Mouse (Mus musculus): ENCODE data around the gene Foxp1. TPM values are rescaled to one million over a fixed set of nuclear protein-coding genes. Genes with fewer than 3 reads are reported as not detected.

The Foxp1 gene
- polyA plus RNA-seq, 2 experiments, result 7.9 to 10.6 TPM

- TF ChIP-seq EP300 (IDR thresholded peaks at IDR 0.05; ENCODE audit: low read depth) (no peak), CTCF (IDR thresholded peaks at IDR 0.05; ENCODE audit: low read depth) (no peak)
- DNase-seq (ENCODE audit: low read depth in 3 of 3, low spot score in 3 of 3), result no peak
- Histone ChIP-seq H3K4me2 (ENCODE audit: low read depth) (no peak overlapping the region), H3K4me3 (ENCODE audit: insufficient read depth in 1 of 2, low read depth in 2 of 2, low read length in 2 of 2) (no peak overlapping the region), H3K36me3 (replicated peaks; ENCODE audit: control insufficient read depth, insufficient read depth, low read depth) (no peaks in the 10 kb centered on the region), H3K9ac (replicated peaks) (no peak overlapping the region), H3K27ac (no peak overlapping the region), H3K4me1 (replicated peaks; ENCODE audit: control insufficient read depth in 2 of 2, insufficient read depth in 2 of 2, low read length in 1 of 2) (no peaks in the 10 kb centered on the region), H3K27me3 (ENCODE audit: control insufficient read depth, insufficient read depth, low read length) (no peaks in the 10 kb centered on the region), H3K9me3 (ENCODE audit: control insufficient read depth, low read length) (no peaks in the 10 kb centered on the region)
- 61% methylated on average over 3 of the region's 3 CpGs for WGBS (ENCODE audit: insufficient replicate concordance)
- no peak for ATAC-seq (ENCODE audit: insufficient read depth)
Measured at GRCm38 (mm10) chr6:99425044-99425443, 97.5 kb downstream of the Foxp1 start.

GRCm38 (mm10) chr6:99420666-99421065 lies 101.9 kb downstream of the Foxp1 start:
- ATAC-seq (ENCODE audit: insufficient read depth) (no peak), DNase-seq (ENCODE audit: low read depth in 3 of 3, low spot score in 3 of 3) (no peak)
- TF ChIP-seq EP300 (IDR thresholded peaks at IDR 0.05; ENCODE audit: low read depth) (no peak), CTCF (IDR thresholded peaks at IDR 0.05; ENCODE audit: low read depth) (no peak)
- 71% methylated on average over 8 of the region's 8 CpGs for WGBS (ENCODE audit: insufficient replicate concordance)
- no peaks in the 10 kb centered on the region for H3K4me1 ChIP-seq (replicated peaks; ENCODE audit: control insufficient read depth in 2 of 2, insufficient read depth in 2 of 2, low read length in 1 of 2)
- H3K36me3 ChIP-seq (replicated peaks; ENCODE audit: control insufficient read depth, insufficient read depth, low read depth), result no peaks in the 10 kb centered on the region
- no peak overlapping the region for H3K27ac ChIP-seq
- H3K4me3 ChIP-seq (ENCODE audit: insufficient read depth in 1 of 2, low read depth in 2 of 2, low read length in 2 of 2), result no peak overlapping the region
- H3K9ac ChIP-seq (replicated peaks), result no peak overlapping the region
- no peaks in the 10 kb centered on the region for H3K27me3 ChIP-seq (ENCODE audit: control insufficient read depth, insufficient read depth, low read length)
- no peaks in the 10 kb centered on the region for H3K9me3 ChIP-seq (ENCODE audit: control insufficient read depth, low read length)
- no peak overlapping the region for H3K4me2 ChIP-seq (ENCODE audit: low read depth)

GRCm38 (mm10) chr6:99412598-99412997 lies 109.9 kb downstream of the Foxp1 start:
- no peaks in the 10 kb centered on the region for H3K36me3 ChIP-seq (replicated peaks; ENCODE audit: control insufficient read depth, insufficient read depth, low read depth)
- no peaks in the 10 kb centered on the region; a peak in 1 of 4 replicates for H3K4me1 ChIP-seq (replicated peaks; ENCODE audit: control insufficient read depth in 2 of 2, insufficient read depth in 2 of 2, low read length in 1 of 2)
- TF ChIP-seq EP300 (IDR thresholded peaks at IDR 0.05; ENCODE audit: low read depth), result no peak
- no peak for TF ChIP-seq CTCF (IDR thresholded peaks at IDR 0.05; ENCODE audit: low read depth)
- no peaks in the 10 kb centered on the region for H3K27me3 ChIP-seq (ENCODE audit: control insufficient read depth, insufficient read depth, low read length)
- no peak overlapping the region for H3K4me3 ChIP-seq (ENCODE audit: insufficient read depth in 1 of 2, low read depth in 2 of 2, low read length in 2 of 2)
- 67% methylated on average over 6 of the region's 6 CpGs for WGBS (ENCODE audit: insufficient replicate concordance)
- no peak for ATAC-seq (ENCODE audit: insufficient read depth)
- H3K9me3 ChIP-seq (ENCODE audit: control insufficient read depth, low read length), result no peaks in the 10 kb centered on the region
- no peak overlapping the region for H3K9ac ChIP-seq (replicated peaks)
- DNase-seq (ENCODE audit: low read depth in 3 of 3, low spot score in 3 of 3), result no peak
- H3K4me2 ChIP-seq (ENCODE audit: low read depth), result no peak overlapping the region
- H3K27ac ChIP-seq, result no peak overlapping the region

- ATAC-seq (ENCODE audit: insufficient read depth), result no peak
- H3K9me3 ChIP-seq (ENCODE audit: control insufficient read depth, low read length), result no peaks in the 10 kb centered on the region
Measured at GRCm38 (mm10) chr6:99409602-99410001, 112.9 kb downstream of the Foxp1 start.

GRCm38 (mm10) chr6:99408880-99409279 lies 113.6 kb downstream of the Foxp1 start:
- no peak for ATAC-seq (ENCODE audit: insufficient read depth)
- no peak overlapping the region for H3K27ac ChIP-seq
- WGBS (ENCODE audit: insufficient replicate concordance), result 62% methylated on average over 4 of the region's 4 CpGs

More at GRCm38 (mm10) chr6:99409602-99410001, 112.9 kb downstream of the Foxp1 start:
- H3K4me2 ChIP-seq (ENCODE audit: low read depth), result no peak overlapping the region
- H3K4me3 ChIP-seq (ENCODE audit: insufficient read depth in 1 of 2, low read depth in 2 of 2, low read length in 2 of 2), result no peak overlapping the region
- H3K27ac ChIP-seq, result no peak overlapping the region
- H3K4me1 ChIP-seq (replicated peaks; ENCODE audit: control insufficient read depth in 2 of 2, insufficient read depth in 2 of 2, low read length in 1 of 2), result no peaks in the 10 kb centered on the region; a peak in 1 of 4 replicates
- no peak for DNase-seq (ENCODE audit: low read depth in 3 of 3, low spot score in 3 of 3)
- 66% methylated on average over 5 of the region's 5 CpGs for WGBS (ENCODE audit: insufficient replicate concordance)
- H3K9ac ChIP-seq (replicated peaks), result no peak overlapping the region
- H3K36me3 ChIP-seq (replicated peaks; ENCODE audit: control insufficient read depth, insufficient read depth, low read depth), result no peaks in the 10 kb centered on the region
- H3K27me3 ChIP-seq (ENCODE audit: control insufficient read depth, insufficient read depth, low read length), result no peaks in the 10 kb centered on the region
- TF ChIP-seq CTCF (IDR thresholded peaks at IDR 0.05; ENCODE audit: low read depth), result no peak
- no peak for TF ChIP-seq EP300 (IDR thresholded peaks at IDR 0.05; ENCODE audit: low read depth)

More at GRCm38 (mm10) chr6:99408880-99409279, 113.6 kb downstream of the Foxp1 start:
- no peak overlapping the region for H3K9ac ChIP-seq (replicated peaks)
- H3K4me2 ChIP-seq (ENCODE audit: low read depth), result no peak overlapping the region
- no peak overlapping the region for H3K4me3 ChIP-seq (ENCODE audit: insufficient read depth in 1 of 2, low read depth in 2 of 2, low read length in 2 of 2)
- no peaks in the 10 kb centered on the region for H3K36me3 ChIP-seq (replicated peaks; ENCODE audit: control insufficient read depth, insufficient read depth, low read depth)
- no peaks in the 10 kb centered on the region for H3K9me3 ChIP-seq (ENCODE audit: control insufficient read depth, low read length)
- H3K4me1 ChIP-seq (replicated peaks; ENCODE audit: control insufficient read depth in 2 of 2, insufficient read depth in 2 of 2, low read length in 1 of 2), result no peaks in the 10 kb centered on the region; a peak in 1 of 4 replicates
- TF ChIP-seq CTCF (IDR thresholded peaks at IDR 0.05; ENCODE audit: low read depth) (no peak), EP300 (IDR thresholded peaks at IDR 0.05; ENCODE audit: low read depth) (no peak)
- no peak for DNase-seq (ENCODE audit: low read depth in 3 of 3, low spot score in 3 of 3)
- no peaks in the 10 kb centered on the region for H3K27me3 ChIP-seq (ENCODE audit: control insufficient read depth, insufficient read depth, low read length)
